Mouse (Mus musculus): ENCODE results near the gene Kremen2.

The Kremen2 gene

GRCm38 (mm10) chr17:23745301-23746251, at the start of gene Kremen2:
Gene Kremen2 (minus strand): TSS chr17:23745833.
- in situ Hi-C loops (cut with MboI; ENCODE audit: low pct_unique_long_range_greater_than_20kb in 1 of 2, low sequenced_read_pairs in 2 of 2, unreplicated experiment in 1 of 2): no loop called here

GRCm38 (mm10) chr17:23795323-23795722, 49.7 kb upstream of the Kremen2 start:
- in situ Hi-C loops (cut with MboI; ENCODE audit: low pct_unique_long_range_greater_than_20kb in 1 of 2, low sequenced_read_pairs in 2 of 2, unreplicated experiment in 1 of 2): no loop called here

- in situ Hi-C loops (cut with MboI; ENCODE audit: low pct_unique_long_range_greater_than_20kb in 1 of 2, low sequenced_read_pairs in 2 of 2, unreplicated experiment in 1 of 2): no loop called here
Measured at GRCm38 (mm10) chr17:23791079-23791357, 45.4 kb upstream of the Kremen2 start.

- in situ Hi-C loops (cut with MboI; ENCODE audit: low pct_unique_long_range_greater_than_20kb in 1 of 2, low sequenced_read_pairs in 2 of 2, unreplicated experiment in 1 of 2): no loop called here
Measured at GRCm38 (mm10) chr17:23790269-23791078, 44.8 kb upstream of the Kremen2 start, which contains the start of gene Srrm2. Gene Srrm2 (plus strand): TSS chr17:23790532.

GRCm38 (mm10) chr17:23789749-23790268, 44.2 kb upstream of the Kremen2 start:
- in situ Hi-C loops (cut with MboI; ENCODE audit: low pct_unique_long_range_greater_than_20kb in 1 of 2, low sequenced_read_pairs in 2 of 2, unreplicated experiment in 1 of 2): no loop called here

GRCm38 (mm10) chr17:23788973-23789372, 43.3 kb upstream of the Kremen2 start:
- in situ Hi-C loops (cut with MboI; ENCODE audit: low pct_unique_long_range_greater_than_20kb in 1 of 2, low sequenced_read_pairs in 2 of 2, unreplicated experiment in 1 of 2): no loop called here

GRCm38 (mm10) chr17:23786510-23786931, 40.9 kb upstream of the Kremen2 start:
- in situ Hi-C loops (cut with MboI; ENCODE audit: low pct_unique_long_range_greater_than_20kb in 1 of 2, low sequenced_read_pairs in 2 of 2, unreplicated experiment in 1 of 2): no loop called here

GRCm38 (mm10) chr17:23785561-23786471, 40.2 kb upstream of the Kremen2 start, which contains the start of gene Flywch2:
Gene Flywch2 (minus strand): TSS chr17:23786081.
- in situ Hi-C loops (cut with MboI; ENCODE audit: low pct_unique_long_range_greater_than_20kb in 1 of 2, low sequenced_read_pairs in 2 of 2, unreplicated experiment in 1 of 2): no loop called here

GRCm38 (mm10) chr17:23783352-23783751, 37.7 kb upstream of the Kremen2 start:
- in situ Hi-C loops (cut with MboI; ENCODE audit: low pct_unique_long_range_greater_than_20kb in 1 of 2, low sequenced_read_pairs in 2 of 2, unreplicated experiment in 1 of 2): loop anchor here in 1 of 2 experiments (5.0 kb wide), 1 partner anchor 54 kb away; the partner anchor contains the start of gene Prss33

- in situ Hi-C loops (cut with MboI; ENCODE audit: low pct_unique_long_range_greater_than_20kb in 1 of 2, low sequenced_read_pairs in 2 of 2, unreplicated experiment in 1 of 2): loop anchor here in 1 of 2 experiments (10.0 kb wide), 1 partner anchor 186 kb away; no protein-coding TSS in a partner anchor
Measured at GRCm38 (mm10) chr17:23778447-23778846, 32.8 kb upstream of the Kremen2 start.

GRCm38 (mm10) chr17:23777141-23777540, 31.5 kb upstream of the Kremen2 start:
- in situ Hi-C loops (cut with MboI; ENCODE audit: low pct_unique_long_range_greater_than_20kb in 1 of 2, low sequenced_read_pairs in 2 of 2, unreplicated experiment in 1 of 2): loop anchor here in 1 of 2 experiments (10.0 kb wide), 1 partner anchor 188 kb away; no protein-coding TSS in a partner anchor

GRCm38 (mm10) chr17:23776216-23776615, 30.6 kb upstream of the Kremen2 start:
- in situ Hi-C loops (cut with MboI; ENCODE audit: low pct_unique_long_range_greater_than_20kb in 1 of 2, low sequenced_read_pairs in 2 of 2, unreplicated experiment in 1 of 2): loop anchor here in 1 of 2 experiments (10.0 kb wide), 1 partner anchor 189 kb away; no protein-coding TSS in a partner anchor

GRCm38 (mm10) chr17:23774090-23774489, 28.5 kb upstream of the Kremen2 start:
- in situ Hi-C loops (cut with MboI; ENCODE audit: low pct_unique_long_range_greater_than_20kb in 1 of 2, low sequenced_read_pairs in 2 of 2, unreplicated experiment in 1 of 2): loop anchor here (10.0 to 25.0 kb wide), 2 partner anchors 188 to 191 kb away; partner anchors contain the start of gene Sbpl (in 1 of the 2)

GRCm38 (mm10) chr17:23773676-23774075, 28.0 kb upstream of the Kremen2 start:
- in situ Hi-C loops (cut with MboI; ENCODE audit: low pct_unique_long_range_greater_than_20kb in 1 of 2, low sequenced_read_pairs in 2 of 2, unreplicated experiment in 1 of 2): loop anchor here (10.0 to 25.0 kb wide), 2 partner anchors 189 to 191 kb away; partner anchors contain the start of gene Sbpl (in 1 of the 2)

- in situ Hi-C loops (cut with MboI; ENCODE audit: low pct_unique_long_range_greater_than_20kb in 1 of 2, low sequenced_read_pairs in 2 of 2, unreplicated experiment in 1 of 2): loop anchor here (10.0 to 25.0 kb wide), 2 partner anchors 190 to 193 kb away; partner anchors contain the start of gene Sbpl (in 1 of the 2)
Measured at GRCm38 (mm10) chr17:23772219-23772556, 26.6 kb upstream of the Kremen2 start.

GRCm38 (mm10) chr17:23771284-23772218, 25.9 kb upstream of the Kremen2 start, which contains the start of gene Flywch1:
Gene Flywch1 (minus strand): TSS chr17:23771602.
- in situ Hi-C loops (cut with MboI; ENCODE audit: low pct_unique_long_range_greater_than_20kb in 1 of 2, low sequenced_read_pairs in 2 of 2, unreplicated experiment in 1 of 2): loop anchor here (10.0 to 25.0 kb wide), 2 partner anchors 191 to 193 kb away; partner anchors contain the start of gene Sbpl (in 1 of the 2)

All from mouse embryonic stem cell (cell line).